Mouse (Mus musculus) gastrocnemius, adult 8-10 months (tissue): ENCODE results near the gene Arhgef2. TPM values are rescaled to one million over a fixed set of nuclear protein-coding genes. Genes with fewer than 3 reads are reported as not detected.
"Not testable (repeated sequence)": the region's sequence is repeated elsewhere in the genome, so short reads cannot be mapped to it uniquely, and the experiment has no call there.

Source experiments
- DNase-seq, 2 experiments: peaks; one replicate each; pipeline ENCODE4 v3.0.0; 2022; ENCODE audit warnings: low spot score in 2 of 2
- total RNA-seq, 4 experiments: library from RNA; stranded (reverse); gene quantifications; 2 replicates each; pipeline ENCODE4 v1.2.4; 2022

Arhgef2 gene
- total RNA-seq: 10 to 100 TPM; 13.5 to 19.0 (median 16.6) TPM

- not testable (repeated sequence) for DNase-seq
These were observed at the start of gene Arhgef2 for GRCm38 (mm10) chr3:88605666-88606065. Gene Arhgef2 (plus strand): TSS chr3:88605966.

- DNase-seq: no peak
These were observed 49.1 kb upstream of the Arhgef2 start for GRCm38 (mm10) chr3:88556616-88557015.

- no peak for DNase-seq
These were observed 46.2 kb upstream of the Arhgef2 start for GRCm38 (mm10) chr3:88559596-88559995.

DNA sequence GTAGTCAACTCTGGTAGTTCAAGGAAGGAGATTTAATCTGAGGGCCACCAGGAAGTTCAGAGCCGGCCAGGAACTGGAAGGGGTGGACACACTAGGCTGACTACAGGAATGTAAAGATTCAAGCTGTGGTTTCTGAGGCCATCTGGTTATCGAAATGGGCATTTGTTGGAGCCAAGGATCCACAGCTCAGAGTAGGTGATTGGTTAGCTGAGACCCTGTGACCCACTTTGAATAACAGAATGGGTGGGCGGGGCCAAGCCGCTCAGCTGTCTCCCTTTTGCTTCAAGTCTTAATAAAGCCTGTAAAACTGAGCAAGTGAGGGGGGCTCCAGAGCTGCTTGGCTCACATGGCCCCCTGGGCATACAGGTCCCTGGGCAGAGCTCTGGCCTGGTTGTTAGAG lies 43.8 kb upstream of the Arhgef2 start:
- no peak for DNase-seq

DNA sequence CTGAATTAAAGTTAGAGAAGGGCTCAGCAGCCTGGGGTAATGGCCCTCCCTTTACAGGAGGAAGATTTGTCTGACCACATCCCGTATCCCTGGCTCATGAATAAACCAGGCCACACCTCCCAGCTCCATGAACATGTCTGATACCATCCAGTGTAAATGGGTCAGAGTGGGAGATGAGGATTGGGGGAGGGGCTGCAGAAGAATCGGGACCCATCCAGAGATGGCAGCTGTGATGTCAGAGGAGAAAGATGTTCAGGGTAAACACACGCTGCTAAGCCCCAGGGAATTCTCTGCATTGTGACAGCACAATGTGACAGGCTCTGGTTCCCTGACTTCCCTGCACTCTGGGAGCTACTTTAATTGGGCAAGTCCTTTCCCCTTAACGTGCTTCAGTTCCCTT lies 42.3 kb upstream of the Arhgef2 start:
- DNase-seq: no peak

DNA sequence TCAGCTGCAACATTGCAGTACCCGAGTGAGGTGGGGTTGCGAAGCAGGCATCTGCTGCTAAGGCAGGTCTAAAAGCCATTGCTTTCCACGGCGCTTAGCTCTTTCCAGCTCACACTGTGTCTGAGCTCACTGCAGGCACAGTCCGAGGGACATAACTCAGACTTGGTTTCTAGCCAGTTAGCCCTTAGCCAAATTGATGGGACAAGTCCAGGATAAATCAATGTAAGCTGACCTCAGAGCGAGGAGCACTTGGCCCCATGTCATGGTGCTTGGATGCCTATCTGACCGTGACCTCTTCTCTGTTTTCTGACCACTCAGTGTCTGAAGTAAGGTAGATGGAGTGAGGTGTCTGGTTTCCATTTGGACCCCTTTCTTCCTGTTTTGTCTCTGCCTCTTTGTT lies 41.8 kb upstream of the Arhgef2 start:
- DNase-seq: no peak

GRCm38 (mm10) chr3:88566116-88566515 lies 39.6 kb upstream of the Arhgef2 start:
- DNase-seq: no peak

DNA sequence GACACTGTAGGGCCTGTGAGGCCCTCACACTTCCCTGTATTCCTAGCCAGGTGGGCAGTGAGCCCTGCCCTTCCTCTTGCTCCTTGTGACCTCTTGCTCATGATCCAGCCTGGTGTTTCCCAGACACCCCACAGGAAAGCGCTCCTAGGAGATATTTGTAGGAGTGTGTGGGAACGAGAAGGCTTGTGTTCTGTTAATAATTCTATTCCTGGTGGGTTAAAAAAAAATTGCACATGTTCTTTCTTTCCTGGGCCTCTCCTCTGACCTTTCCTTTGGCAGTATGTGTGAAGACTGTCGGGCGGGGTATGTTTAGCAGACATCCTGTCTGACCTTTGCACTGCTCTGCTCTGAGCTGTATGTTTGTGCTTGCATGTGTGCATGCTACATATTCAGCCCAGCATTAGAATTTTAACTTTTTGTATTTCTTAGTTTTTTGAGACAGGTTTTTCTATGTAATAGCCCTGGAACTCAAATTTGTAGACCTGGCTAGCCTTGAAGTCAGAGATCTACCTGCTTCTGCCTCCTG lies 39.2 kb upstream of the Arhgef2 start:
- no peak for DNase-seq

GRCm38 (mm10) chr3:88567892-88568291 lies 37.9 kb upstream of the Arhgef2 start:
- DNase-seq: no peak

DNA sequence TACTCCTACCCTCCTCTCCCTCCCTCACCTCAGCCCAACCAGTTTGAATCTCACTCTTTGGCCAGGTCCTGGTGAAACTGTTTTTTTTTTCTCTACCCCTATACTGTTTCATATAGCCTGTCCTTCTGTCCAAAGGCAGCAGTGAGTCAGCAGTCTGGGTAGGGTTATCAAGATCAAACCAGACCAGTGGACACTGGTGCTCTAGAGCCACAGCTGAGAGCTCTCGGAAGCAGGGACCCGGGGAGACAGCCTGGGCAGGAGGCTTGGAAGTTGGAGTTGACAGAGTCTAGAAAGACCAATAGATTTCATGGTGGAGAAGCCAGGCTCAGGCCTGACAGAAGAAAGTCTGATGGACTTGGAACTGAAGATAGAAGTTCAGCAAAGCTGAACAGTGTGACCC lies 37.2 kb upstream of the Arhgef2 start:
- no peak for DNase-seq

GRCm38 (mm10) chr3:88569093-88569492 lies 36.7 kb upstream of the Arhgef2 start:
- DNase-seq: no peak

DNA sequence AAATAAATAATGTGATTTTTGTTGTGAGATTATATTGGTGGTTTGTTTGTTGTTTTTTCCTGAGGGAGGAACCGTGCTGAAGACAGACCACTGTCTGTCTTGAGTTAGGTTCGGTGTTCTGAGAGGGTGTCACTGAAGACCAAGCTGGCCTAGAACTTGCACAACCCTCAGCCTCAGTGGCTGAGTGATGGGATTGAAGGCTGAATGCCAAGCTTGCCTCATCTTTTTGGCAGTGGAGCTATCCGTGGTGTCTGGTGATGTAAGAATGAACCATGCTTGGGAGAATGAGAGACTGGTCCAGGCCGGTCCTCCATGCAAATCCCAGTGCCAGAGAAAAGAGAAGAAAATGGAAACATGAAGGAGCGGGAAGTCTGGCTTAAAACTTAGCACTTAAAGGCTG lies 36.1 kb upstream of the Arhgef2 start:
- no peak for DNase-seq

GRCm38 (mm10) chr3:88570341-88570740 lies 35.4 kb upstream of the Arhgef2 start:
- no peak for DNase-seq

GRCm38 (mm10) chr3:88571856-88572255 lies 33.9 kb upstream of the Arhgef2 start:
- DNase-seq: no peak

DNA sequence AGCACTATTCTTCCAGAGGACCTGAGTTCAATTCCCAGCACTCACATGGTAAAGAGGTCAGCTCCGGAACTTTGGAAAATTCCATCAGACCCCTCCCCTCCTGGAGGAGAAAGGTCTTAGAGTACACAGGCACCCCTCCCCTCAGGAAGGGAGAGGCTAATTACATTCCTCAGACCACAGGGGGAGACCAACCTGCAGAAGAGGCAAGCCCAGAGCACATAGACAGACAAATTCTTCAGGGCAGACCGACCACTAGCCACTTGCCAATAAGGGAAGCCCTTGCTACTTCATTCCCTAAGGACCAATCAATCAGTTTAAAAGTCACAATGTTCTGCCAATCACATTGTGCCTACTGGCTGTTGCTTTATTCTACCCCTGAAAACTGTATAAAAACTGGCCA lies 32.9 kb upstream of the Arhgef2 start:
- DNase-seq: no peak

DNA sequence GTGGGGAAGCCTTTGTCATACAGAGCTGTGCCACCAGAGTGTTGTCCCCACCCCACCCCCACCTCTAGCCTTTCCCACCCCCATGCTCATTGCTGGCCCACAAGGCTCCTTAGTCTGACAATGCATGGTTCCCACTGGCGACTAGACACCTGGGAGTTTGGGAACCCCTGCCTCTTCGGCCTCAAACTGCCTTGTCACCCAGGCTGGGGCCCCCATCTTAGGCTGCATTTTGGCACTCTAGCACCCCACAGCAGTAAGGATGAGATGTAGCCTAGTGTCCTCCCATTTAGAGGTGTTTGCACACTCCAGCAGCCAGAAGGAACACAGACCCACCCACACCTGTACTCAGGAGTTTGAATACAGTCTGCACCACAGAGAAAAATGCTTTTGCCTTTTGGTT lies 32.0 kb upstream of the Arhgef2 start:
- DNase-seq: no peak

DNA sequence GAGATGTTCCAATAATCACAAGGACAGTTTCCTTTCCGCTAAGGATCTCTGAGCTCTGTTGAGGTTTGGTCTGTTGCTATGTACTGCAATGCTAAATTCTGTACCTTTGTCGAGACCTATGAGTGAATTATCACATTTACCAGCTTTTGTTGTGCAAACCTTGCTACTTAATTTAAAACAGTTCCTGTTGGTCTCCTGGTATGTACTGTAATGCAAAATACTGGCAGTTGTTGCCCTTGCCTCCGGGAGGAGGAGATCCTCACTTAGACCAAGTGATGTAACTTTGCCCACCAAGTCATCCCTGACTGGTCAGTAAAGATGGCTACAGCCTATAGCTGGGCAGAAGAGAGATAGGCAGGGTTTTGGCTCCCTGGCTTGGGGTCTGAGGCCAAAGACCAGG lies 30.2 kb upstream of the Arhgef2 start, which contains the start of gene Ssr2:
Gene Ssr2, plus strand, starts transcription at position 337 of the 400 bp plus-strand sequence.
- DNase-seq: no peak

- not testable (repeated sequence) for DNase-seq
These were observed 27.9 kb upstream of the Arhgef2 start for GRCm38 (mm10) chr3:88577846-88578245.

GRCm38 (mm10) chr3:88578498-88579424 lies 27.0 kb upstream of the Arhgef2 start:
- DNase-seq: no peak

DNA sequence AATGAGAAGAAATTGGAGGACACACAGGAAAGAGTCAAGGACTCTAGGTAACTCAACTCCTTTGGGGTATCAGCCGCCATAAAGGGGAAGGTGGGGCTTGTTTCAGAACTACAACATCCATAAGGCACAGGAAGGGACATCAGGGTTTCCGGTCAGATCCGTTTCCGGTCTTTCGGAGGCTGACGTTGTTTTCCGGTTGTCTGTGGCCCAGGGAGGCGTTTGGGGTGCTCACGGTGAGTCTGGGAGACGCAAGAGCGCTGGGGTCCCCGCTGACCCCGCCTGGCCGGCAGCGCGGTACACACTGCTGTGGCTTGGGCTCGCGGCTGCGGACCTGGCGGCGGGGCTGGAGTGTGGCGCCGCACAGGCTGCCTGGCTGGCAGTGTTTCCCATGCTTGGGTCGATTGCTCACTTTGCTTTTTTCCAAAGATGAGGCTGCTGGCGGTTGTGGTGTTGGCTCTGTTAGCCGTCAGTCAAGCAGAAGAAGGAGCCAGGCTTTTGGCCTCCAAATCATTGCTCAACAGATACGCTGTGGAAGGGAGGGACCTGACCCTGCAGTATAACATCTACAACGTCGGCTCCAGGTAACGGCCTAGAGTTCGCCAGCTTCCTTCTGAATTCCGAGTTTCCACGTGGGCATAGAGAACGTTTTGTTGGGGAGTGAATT lies 26.2 kb upstream of the Arhgef2 start:
- DNase-seq: peak; percentile 71 to 72

- no peak for DNase-seq
These were observed 20.0 kb upstream of the Arhgef2 start for GRCm38 (mm10) chr3:88585769-88586168.

DNA sequence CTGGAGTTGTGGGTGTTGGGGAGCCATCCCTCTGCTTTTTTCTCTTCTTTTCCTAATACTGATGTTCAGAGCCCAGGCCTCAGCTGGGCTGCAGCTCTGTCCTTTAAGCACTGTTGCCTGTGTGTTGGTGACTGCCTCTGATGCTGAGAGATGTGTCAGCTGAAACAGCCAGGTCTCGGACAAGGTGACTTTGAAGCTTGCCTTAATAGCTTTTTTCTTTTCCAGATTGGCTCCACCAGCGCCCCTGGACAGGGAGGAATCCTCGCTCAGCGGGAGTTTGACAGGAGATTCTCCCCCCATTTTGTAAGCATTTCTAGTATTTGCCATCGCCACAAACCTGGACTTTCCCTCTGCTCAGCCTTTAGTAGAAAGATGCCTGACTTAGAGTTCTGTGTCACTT lies 19.1 kb upstream of the Arhgef2 start:
- no peak for DNase-seq
